Mouse (Mus musculus): ENCODE data around the gene Syne4. TPM values are rescaled to one million over a fixed set of nuclear protein-coding genes. Genes with fewer than 3 reads are reported as not detected.
A peak's percentile ranks its signal among the peaks of the same experiment; 100 is the strongest.

Syne4 gene
- total RNA-seq, 2 experiments from 2014 or later, result 6.4 to 9.1 TPM

- peak in 1 of 2 experiments; percentile 73 for DNase-seq (ENCODE audit: low spot score in 2 of 2)
- intact Hi-C loops (cut with DNase I), result no loop called here
Measured at GRCm38 (mm10) chr7:30324300-30324944, 9.8 kb downstream of the Syne4 start.

GRCm38 (mm10) chr7:30325364-30325763 is 10.8 kb downstream of the Syne4 start:
- DNase-seq (ENCODE audit: low spot score in 2 of 2), result no peak
- intact Hi-C loops (cut with DNase I), result no loop called here

DNA sequence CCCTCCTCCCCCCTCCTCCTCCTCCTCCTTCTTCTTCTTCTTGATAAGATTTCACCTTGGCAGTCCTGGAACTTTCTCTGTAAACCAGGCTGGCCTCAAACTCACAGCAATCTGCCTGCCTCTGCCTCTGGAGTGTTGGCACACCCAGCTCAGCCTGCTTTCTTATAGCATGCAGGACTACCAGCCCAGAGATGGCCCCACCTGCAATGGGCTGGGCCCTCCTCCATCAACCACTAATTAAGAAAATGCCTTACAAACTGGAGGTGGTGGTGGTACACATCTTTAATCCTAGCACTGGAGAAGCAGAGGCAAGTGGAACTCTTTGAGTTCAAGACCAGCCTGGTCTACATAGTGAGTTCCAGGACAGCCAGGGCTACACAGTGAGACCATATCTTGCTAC is 11.8 kb downstream of the Syne4 start:
- DNase-seq (ENCODE audit: low spot score in 2 of 2), result no peak
- intact Hi-C loops (cut with DNase I), result no loop called here

GRCm38 (mm10) chr7:30327140-30327539 is 12.5 kb downstream of the Syne4 start:
- DNase-seq (ENCODE audit: low spot score in 2 of 2), result no peak
- intact Hi-C loops (cut with DNase I), result no loop called here

GRCm38 (mm10) chr7:30328379-30328778 is 13.8 kb downstream of the Syne4 start:
- intact Hi-C loops (cut with DNase I), result no loop called here
- DNase-seq (ENCODE audit: low spot score in 2 of 2), result no peak

DNA sequence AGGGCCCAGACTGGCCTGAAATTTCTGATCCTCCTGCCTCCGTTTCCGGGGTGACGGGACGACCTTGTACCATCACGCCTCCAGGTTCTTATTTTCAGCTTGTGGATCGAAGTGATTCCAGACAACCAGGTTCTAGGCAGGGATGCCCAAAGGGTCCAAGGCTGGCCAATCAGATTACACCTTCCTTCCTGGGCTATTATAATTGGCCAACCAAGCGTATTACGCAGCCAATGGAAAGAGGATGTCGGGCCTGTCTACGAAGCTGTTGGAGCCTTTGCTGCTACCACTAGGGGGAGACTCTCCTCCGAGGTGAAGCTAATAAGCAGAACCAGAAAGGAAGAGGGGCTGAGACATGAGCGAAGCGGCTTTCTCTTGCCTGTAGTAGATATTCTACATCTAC is 17.3 kb downstream of the Syne4 start:
- intact Hi-C loops (cut with DNase I), result no loop called here
- DNase-seq (ENCODE audit: low spot score in 2 of 2), result peak; percentile 88 to 89

GRCm38 (mm10) chr7:30332622-30333259 is 18.1 kb downstream of the Syne4 start:
- intact Hi-C loops (cut with DNase I), result no loop called here
- no peak for DNase-seq (ENCODE audit: low spot score in 2 of 2)

- DNase-seq (ENCODE audit: low spot score in 2 of 2), result peak; percentile 67 to 73
- intact Hi-C loops (cut with DNase I), result no loop called here
Measured at GRCm38 (mm10) chr7:30333436-30333835, 18.8 kb downstream of the Syne4 start.

DNA sequence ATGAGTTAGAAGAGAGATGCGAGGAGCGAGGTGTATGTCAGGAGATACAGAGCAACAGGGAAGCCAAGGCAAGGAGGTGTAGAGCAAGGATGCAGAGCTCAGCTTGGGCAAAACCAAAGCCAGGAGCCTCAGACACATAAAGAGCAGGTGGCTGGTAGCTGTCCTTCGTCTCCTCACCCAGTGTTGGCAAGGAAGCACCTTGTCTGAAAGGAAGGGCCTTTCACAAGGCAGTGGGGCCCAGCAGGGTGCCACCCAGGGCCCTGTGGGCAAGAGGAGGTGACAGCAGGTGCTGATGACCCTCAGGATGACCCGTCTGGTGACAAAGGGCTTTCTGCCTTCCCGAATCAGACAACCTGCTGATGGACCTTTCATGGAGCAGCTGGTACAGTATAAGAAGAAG is 20.0 kb downstream of the Syne4 start:
- intact Hi-C loops (cut with DNase I), result no loop called here
- no peak for DNase-seq (ENCODE audit: low spot score in 2 of 2)

DNA sequence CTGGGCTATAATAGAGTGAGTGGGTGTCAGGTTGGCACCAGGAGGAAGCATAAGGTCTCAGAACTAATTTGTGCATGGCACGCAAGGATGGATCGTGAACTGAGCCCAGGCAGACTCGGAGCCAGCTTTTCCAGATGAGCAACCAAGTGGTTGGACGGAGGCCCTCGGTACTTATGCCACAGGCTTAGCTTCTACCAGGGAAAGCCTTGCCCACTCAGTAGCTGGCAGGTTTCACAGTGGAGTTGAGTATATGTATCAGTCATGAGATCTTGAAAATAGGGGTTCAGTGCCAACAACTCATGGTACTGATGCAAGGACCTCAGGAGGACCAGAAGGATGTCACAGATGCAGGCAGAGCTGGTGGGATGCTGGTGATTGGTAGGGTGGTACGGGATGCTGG is 21.1 kb downstream of the Syne4 start:
- DNase-seq (ENCODE audit: low spot score in 2 of 2), result no peak
- intact Hi-C loops (cut with DNase I), result loop anchor here (2.0 kb wide), 1 partner anchor 97 kb away; no protein-coding TSS in a partner anchor

DNA sequence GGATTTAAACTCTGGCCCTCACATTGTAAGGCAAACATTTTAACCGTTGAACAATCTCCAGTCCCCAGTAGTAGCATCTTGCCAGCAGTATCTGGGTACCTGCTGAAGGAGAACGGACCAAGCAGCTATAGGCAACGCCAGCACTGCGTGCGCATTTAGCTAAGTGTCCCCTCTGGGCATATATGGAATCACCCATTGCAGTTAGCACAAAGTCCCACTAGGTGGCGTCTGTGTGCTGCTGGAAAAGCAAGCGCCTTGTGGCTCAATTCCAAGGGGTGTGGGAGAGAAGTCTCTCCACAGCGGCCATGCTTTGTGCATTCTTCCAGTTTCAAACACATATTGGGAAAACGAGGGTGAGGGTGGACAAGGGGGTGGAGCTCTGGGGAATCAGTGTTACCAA is 21.8 kb downstream of the Syne4 start:
- DNase-seq (ENCODE audit: low spot score in 2 of 2), result peak; percentile 87 to 88
- intact Hi-C loops (cut with DNase I), result loop anchor here (2.0 kb wide), 1 partner anchor 96 kb away; no protein-coding TSS in a partner anchor

- intact Hi-C loops (cut with DNase I), result no loop called here
- DNase-seq (ENCODE audit: low spot score in 2 of 2), result no peak
Measured at GRCm38 (mm10) chr7:30339432-30340109, 25.0 kb downstream of the Syne4 start.

DNA sequence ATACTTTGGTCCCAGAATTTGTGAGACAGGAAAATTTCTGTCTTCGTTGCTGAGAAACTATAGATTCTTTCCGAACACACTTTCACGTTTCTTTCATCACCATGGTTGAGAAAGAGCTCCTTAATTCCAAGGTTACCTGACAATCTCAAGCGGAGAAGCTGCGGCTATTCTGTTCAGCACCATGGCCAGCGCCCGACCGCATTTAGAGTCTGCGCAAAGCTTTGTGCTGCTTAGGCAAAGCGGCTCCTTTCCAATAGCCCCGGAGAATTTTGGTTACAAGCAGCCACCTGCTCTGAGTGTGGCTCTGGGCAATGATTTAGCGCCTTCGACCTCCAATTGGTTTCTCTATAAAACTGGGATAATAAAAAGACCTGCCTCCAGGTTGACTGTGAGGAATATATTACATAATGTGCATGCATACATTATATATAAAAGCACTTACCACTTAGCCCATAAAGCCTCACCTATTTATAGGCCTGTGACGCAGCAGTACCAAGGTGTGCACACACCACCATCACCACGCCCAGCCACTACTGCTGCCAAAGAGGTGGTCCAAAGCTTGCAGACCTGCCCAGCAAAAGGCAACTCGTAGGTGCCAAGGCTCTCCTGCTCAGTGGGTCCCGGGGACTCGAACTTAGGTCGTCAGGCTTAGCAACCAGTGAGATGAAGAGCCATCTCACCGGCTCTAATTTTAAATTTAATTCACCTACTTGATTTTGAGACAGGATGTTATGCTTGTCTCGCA is 32.2 kb downstream of the Syne4 start:
- no peak for DNase-seq (ENCODE audit: low spot score in 2 of 2)
- intact Hi-C loops (cut with DNase I), result no loop called here

GRCm38 (mm10) chr7:30347828-30348227 is 33.2 kb downstream of the Syne4 start:
- intact Hi-C loops (cut with DNase I), result no loop called here
- DNase-seq (ENCODE audit: low spot score in 2 of 2), result peak; percentile 82

DNA sequence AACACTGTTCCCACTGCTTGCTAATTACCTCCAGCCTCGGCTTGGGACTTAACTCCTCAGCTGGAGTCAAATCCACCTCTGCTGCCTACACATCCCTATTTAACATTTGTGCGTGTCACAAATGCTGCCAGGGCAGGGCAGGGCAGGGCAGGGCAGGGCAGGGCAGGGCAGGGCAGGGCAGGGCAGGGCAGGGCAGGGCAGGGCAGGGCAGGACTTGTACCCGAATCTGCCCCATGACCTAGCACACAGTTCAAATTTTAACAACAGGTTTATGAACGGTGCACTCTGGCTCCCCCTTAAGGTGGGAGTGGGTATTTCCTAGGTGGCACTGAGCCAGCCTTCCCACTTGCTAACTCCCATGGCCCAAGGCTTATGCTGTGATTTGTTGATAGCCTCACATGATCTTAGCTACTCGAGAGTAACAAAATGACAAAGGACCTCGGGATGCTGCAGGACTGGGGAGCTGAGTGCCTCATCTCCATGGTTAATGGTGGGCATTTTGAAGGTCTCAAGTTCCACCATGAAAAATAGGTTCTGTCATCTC is 38.7 kb downstream of the Syne4 start:
- intact Hi-C loops (cut with DNase I), result no loop called here
- peak; percentile 58 to 61 for DNase-seq (ENCODE audit: low spot score in 2 of 2)

DNA sequence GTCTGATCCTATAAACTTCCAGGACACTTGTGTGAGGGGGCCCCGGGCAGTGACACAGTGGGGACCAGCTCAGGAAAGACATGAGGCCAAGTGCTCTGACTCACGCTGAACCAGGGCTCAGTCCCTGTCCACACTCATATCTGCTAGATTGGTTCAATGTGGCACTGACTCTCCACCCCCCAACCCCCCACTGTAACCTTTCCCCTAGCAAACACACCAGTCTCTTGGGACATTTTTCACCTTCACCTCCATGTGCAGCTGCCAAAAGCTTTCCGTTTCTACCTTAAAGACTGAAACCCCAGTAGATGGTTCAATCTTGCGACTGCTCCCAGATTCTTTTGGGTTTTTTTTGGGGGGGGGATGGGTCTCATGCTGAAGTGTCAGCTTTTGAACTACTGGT is 39.5 kb downstream of the Syne4 start:
- DNase-seq (ENCODE audit: low spot score in 2 of 2), result no peak
- intact Hi-C loops (cut with DNase I), result no loop called here

- intact Hi-C loops (cut with DNase I), result no loop called here
- no peak for DNase-seq (ENCODE audit: low spot score in 2 of 2)
Measured at GRCm38 (mm10) chr7:30358378-30359186, 44.0 kb downstream of the Syne4 start.

- DNase-seq (ENCODE audit: low spot score in 2 of 2), result peak in 1 of 2 experiments; percentile 3
- intact Hi-C loops (cut with DNase I), result no loop called here
Measured at GRCm38 (mm10) chr7:30359276-30359865, 44.8 kb downstream of the Syne4 start.

DNA sequence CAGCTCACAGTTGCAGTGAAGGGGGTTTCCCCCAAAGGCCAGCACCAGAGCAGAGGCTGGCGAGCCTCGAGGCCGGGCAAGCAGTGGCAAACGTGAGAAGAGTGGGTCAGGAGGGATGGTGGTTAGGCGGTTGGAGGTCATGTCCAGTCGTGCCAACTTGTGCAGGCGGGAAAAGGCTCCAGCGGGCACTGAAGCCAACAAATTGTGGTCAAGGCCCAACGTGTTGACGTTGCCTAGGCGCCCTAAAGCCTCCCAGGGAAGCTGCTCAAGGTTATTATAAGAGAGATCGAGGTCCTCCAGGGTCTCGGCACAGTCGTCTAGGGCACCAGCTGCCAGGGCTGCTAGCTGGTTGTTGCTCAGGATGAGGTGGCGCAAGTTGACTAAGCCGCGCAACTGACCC is 45.4 kb downstream of the Syne4 start:
- no peak for DNase-seq (ENCODE audit: low spot score in 2 of 2)
- intact Hi-C loops (cut with DNase I), result no loop called here

Data from left cerebral cortex, postnatal 36 days (tissue).